Mouse (Mus musculus) lung, adult 2 months (tissue): Measurements from ENCODE around the gene Cer1. TPM values are rescaled to one million over a fixed set of nuclear protein-coding genes. Genes with fewer than 3 reads are reported as not detected.
A peak's percentile ranks its signal among the peaks of the same experiment; 100 is the strongest.

Source experiments
- DNase-seq: peaks from one replicate; pipeline ENCODE4 v3.0.0; 2022
- H3K4me1 ChIP-seq: fragments of 200-500 bp; 2 replicates; pipeline ENCODE4 v1.6.1; 2011; ENCODE audit warnings: low read length; ENCODE audit not compliant: control insufficient read depth, insufficient read depth
- H3K4me3 ChIP-seq: fragments of 200-500 bp; replicated peaks from 2 replicates; pipeline ENCODE3; 2011; ENCODE audit warnings: low read depth, mild to moderate bottlenecking, control low read depth, low read length; ENCODE audit errors: extremely low read depth
- CTCF ChIP-seq: fragments of 200-500 bp; IDR thresholded peaks from 2 replicates; pipeline ENCODE4 v1.5.1; 2011; ENCODE audit warnings: mild to moderate bottlenecking, low read length, control low read depth; ENCODE audit not compliant: insufficient read depth
- POLR2A ChIP-seq: fragments of 200-500 bp; IDR thresholded peaks from 2 replicates; pipeline ENCODE4 v1.6.1; 2011; ENCODE audit warnings: low read depth, mild to moderate bottlenecking, control low read depth, low read length, borderline replicate concordance; ENCODE audit errors: extremely low read depth
- WGBS: fragments of 180-500 bp; shearing (Covaris S2); methylation state at CpG from one replicate; pipeline ENCODE4 v1.1.7; 2018; 5-methylcytosine and 5-hydroxymethylcytosine counted together
- polyA plus RNA-seq: library from polyadenylated mRNA; depleted of rRNA; stranded (reverse); fragments of >200 nt; gene quantifications from 2 replicates; pipeline ENCODE4 v1.2.3, GENCODE M21; 2012; rRNA removed

The Cer1 gene
- polyA plus RNA-seq: not detected in 2 replicates

GRCm38 (mm10) chr4:82884636-82885534 lies at the start of gene Cer1:
Cer1 (minus strand) TSS chr4:82885148.
- 66% methylated on average over 18 of the region's 19 CpGs for WGBS
- Histone ChIP-seq H3K4me1 (no peaks in the 10 kb centered on the region), H3K4me3 (no peak within 1 kb of the TSS)
- DNase-seq: no peak
- TF ChIP-seq CTCF (no peak), POLR2A (no peak)

- Histone ChIP-seq H3K4me1 (no peaks in the 10 kb centered on the region), H3K4me3 (no peak overlapping the region)
- DNase-seq: no peak
- peak; percentile 63 for TF ChIP-seq CTCF
- no peak for TF ChIP-seq POLR2A
- 10% methylated on average over 5 of the region's 5 CpGs for WGBS
Measured at GRCm38 (mm10) chr4:82934308-82934707, 49.4 kb upstream of the Cer1 start.

DNA sequence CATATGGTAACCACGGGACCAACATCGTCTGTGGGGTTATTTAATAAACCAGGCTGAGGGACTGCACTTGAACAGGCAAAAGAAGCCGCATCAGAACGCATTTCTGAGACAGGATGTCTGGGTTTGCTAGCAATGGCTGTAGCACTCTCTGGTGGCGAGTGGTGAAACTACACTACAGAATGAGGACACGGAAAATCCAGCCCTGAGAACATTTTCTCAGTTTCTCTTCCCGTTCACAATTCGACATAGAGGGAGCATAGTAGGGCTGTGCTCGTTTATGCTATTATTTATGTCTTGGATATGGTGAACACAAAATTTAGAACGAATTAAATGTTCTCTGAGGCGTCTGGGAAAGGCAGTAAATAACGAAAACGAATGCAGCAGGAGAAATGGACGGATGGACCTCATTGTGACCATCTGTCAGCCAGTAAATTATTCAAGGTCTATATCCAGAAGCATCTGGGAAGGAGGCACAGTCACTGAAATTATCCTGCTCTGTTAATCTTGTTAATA lies 48.8 kb upstream of the Cer1 start:
- 8% methylated on average over 14 of the region's 14 CpGs for WGBS
- DNase-seq: peak; percentile 73
- H3K4me3 ChIP-seq: peak overlapping the region; percentile 44
- no peaks in the 10 kb centered on the region for H3K4me1 ChIP-seq
- TF ChIP-seq POLR2A: no peak
- TF ChIP-seq CTCF: peak; percentile 77

- Histone ChIP-seq H3K4me3 (no peak overlapping the region), H3K4me1 (no peaks in the 10 kb centered on the region)
- DNase-seq: no peak
- 68% methylated on average over 5 of the region's 5 CpGs for WGBS
- TF ChIP-seq CTCF (no peak), POLR2A (no peak)
Measured at GRCm38 (mm10) chr4:82930079-82930478, 45.1 kb upstream of the Cer1 start.

GRCm38 (mm10) chr4:82921962-82922361 lies 37.0 kb upstream of the Cer1 start:
- no peak for TF ChIP-seq CTCF
- no peak for DNase-seq
- H3K4me3 ChIP-seq: no peak overlapping the region
- 0 out of 2 replicates have a peak, but pooled peaks cover 2% of the 10 kb centered on the region for H3K4me1 ChIP-seq
- 38% methylated on average over 4 of the region's 4 CpGs for WGBS

DNA sequence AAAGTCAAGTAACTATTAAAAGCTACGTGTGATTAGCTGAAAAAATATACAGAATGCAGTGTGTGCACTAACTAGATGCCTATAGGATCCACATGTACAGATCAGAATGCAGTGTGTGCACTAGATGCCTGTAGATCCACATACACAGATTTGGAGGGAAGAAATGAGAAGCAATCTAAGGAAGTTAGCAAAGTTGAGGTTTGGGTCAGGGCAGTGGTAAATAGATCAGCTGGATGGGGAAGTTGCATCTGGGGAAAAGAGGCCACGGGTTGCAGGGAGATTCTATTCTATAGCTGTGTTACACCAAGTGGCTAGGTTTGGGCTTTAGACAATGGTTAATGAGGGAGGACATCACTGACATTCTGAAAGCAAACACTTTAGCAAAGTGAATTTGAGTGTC lies 33.7 kb upstream of the Cer1 start:
- peaks cover 7% of the 10 kb centered on the region; the same call in 1 of the 2 replicates for H3K4me1 ChIP-seq
- no peak overlapping the region for H3K4me3 ChIP-seq
- TF ChIP-seq CTCF (no peak), POLR2A (no peak)
- no peak for DNase-seq
- 75% methylated on average over 2 of the region's 2 CpGs for WGBS

- 57% methylated on average over 5 of the region's 5 CpGs for WGBS
- DNase-seq: no peak
- H3K4me3 ChIP-seq: no peak overlapping the region
- peaks cover 7% of the 10 kb centered on the region; the same call in 1 of the 2 replicates for H3K4me1 ChIP-seq
- TF ChIP-seq POLR2A (no peak), CTCF (no peak)
Measured at GRCm38 (mm10) chr4:82916678-82917050, 31.7 kb upstream of the Cer1 start.

- peaks cover 7% of the 10 kb centered on the region; the same call in 1 of the 2 replicates for H3K4me1 ChIP-seq
- no peak overlapping the region for H3K4me3 ChIP-seq
- WGBS: 47% methylated on average over 14 of the region's 14 CpGs
- DNase-seq: no peak
- TF ChIP-seq POLR2A: no peak
- no peak for TF ChIP-seq CTCF
Measured at GRCm38 (mm10) chr4:82916003-82916677, 31.2 kb upstream of the Cer1 start.

- peaks cover 7% of the 10 kb centered on the region; the same call in 1 of the 2 replicates for H3K4me1 ChIP-seq
- no peak overlapping the region for H3K4me3 ChIP-seq
- TF ChIP-seq POLR2A (no peak), CTCF (no peak)
- DNase-seq: peak; percentile 37
- 32% methylated on average over 7 of the region's 7 CpGs for WGBS
Measured at GRCm38 (mm10) chr4:82915576-82915975, 30.6 kb upstream of the Cer1 start.
